8 mouse cellular contexts compared by ENCODE assay signal in the genomic region with DNA sequence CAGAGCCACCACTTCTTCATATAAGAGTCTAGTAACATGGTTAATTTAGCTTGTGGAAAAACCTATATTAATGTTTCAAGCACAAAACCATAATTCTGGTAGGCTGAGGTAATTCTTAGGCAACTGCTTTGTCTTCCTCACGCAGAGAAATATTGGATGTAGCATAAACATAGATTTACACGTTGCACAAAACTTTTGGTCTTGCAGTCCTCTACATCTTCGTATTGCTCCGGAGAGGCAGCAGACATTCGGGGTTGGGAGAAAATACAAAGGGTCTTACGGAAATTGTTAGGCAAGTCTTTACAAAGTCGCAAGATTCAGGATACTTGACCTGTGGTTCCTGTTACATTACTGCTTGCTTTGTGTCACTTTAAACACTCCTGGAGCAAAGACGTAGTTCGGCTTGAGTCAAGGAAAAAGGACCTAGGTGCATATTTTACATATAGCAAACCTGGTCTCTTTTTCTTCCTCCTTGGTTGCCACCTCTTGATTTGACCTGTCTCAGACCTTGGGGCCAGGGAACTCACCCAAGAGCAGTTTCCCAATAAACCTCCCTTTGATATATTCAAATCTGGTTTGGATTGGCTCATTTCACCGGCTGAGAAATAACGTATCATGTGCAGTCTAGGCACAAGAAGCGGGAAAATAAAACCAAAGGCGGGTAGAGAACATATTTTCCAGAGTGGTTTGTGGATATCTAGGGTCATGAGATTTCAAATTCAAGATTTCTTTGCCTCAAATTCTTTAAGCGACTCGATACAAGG. TPM values are rescaled to one million over a fixed set of nuclear protein-coding genes. Genes with fewer than 3 reads are reported as not detected.
A peak's percentile ranks its signal among the peaks of the same experiment; 100 is the strongest.
DNase-seq lines count a peak whose midpoint lies in the region; ATAC-seq lines count a peak whose summit lies in the region.

No protein-coding gene starts in this region.

- peak; percentile 47 for DNase-seq in adrenal gland, postnatal 10 days
- no peak for DNase-seq in adrenal gland, adult 8-10 months
- DNase-seq in right cerebral cortex, adult 18-20 months = peak; percentile 37
- no peak for DNase-seq in right cerebral cortex, postnatal 14 days
- DNase-seq in hindbrain, embryonic 11.5 days (ENCODE audit: low spot score) = peak; percentile 63
- no peak for DNase-seq in gastrocnemius, postnatal 4 days (ENCODE audit: low spot score in 2 of 2)
- DNase-seq in urinary bladder, postnatal 36 days (ENCODE audit: low spot score in 2 of 2) = no peak

- H3K36me3 ChIP-seq in hindbrain, embryonic 11.5 days (ENCODE audit: control insufficient read depth, insufficient read depth, low read length) = no peaks in the 10 kb centered on the region

- H3K4me1 ChIP-seq in hindbrain, embryonic 11.5 days (replicated peaks; ENCODE audit: control insufficient read depth, insufficient read depth, low read length) = peaks cover 8% of the 10 kb centered on the region; the same call in 1 of the 2 replicates

- under 1% methylated on average over 15 of the region's 15 CpGs for WGBS in hindbrain, embryonic 11.5 days

- peak overlapping the region; percentile 77 for H3K9ac ChIP-seq in hindbrain, embryonic 11.5 days (ENCODE audit: low read depth, low read length)

- H3K27ac ChIP-seq in hindbrain, embryonic 11.5 days (ENCODE audit: low read depth, low read length) = peak overlapping the region; percentile 81

- ATAC-seq in hindbrain, embryonic 11.5 days (ENCODE audit: low FRiP score) = peak; percentile 3; the same call in 1 of the 2 replicates
- ATAC-seq in megakaryocyte-erythroid progenitor cell, adult 5-6 weeks (replicated peaks; ENCODE audit: low FRiP score, low TSS enrichment, poor library complexity, severe bottlenecking) = peak; percentile 9; the same call in 1 of the 2 replicates

- H3K4me3 ChIP-seq in hindbrain, embryonic 11.5 days (ENCODE audit: low read depth, low read length) = peak overlapping the region; percentile 43

- no peaks in the 10 kb centered on the region for H3K27me3 ChIP-seq in hindbrain, embryonic 11.5 days (ENCODE audit: control insufficient read depth, insufficient read depth, low read length)

- no peaks in the 10 kb centered on the region for H3K9me3 ChIP-seq in hindbrain, embryonic 11.5 days (ENCODE audit: control insufficient read depth, low read length)

- peak overlapping the region; percentile 67 for H3K4me2 ChIP-seq in hindbrain, embryonic 11.5 days (replicated peaks; ENCODE audit: low read depth, low read length)

RNA-seq across cellular contexts. Expression of a gene that starts 0.7 kb away (rescaled TPM):
- total RNA-seq in adrenal gland, postnatal 10 days (2021) = 10 to 100 TPM; 76.3 to 91.7 TPM
- total RNA-seq in adrenal gland, adult 8-10 months (2022) = 1 to 10 TPM; 3.2 to 5.6 (median 4.7) TPM
- polyA plus RNA-seq in hindbrain, embryonic 11.5 days (2014; fragmentation: Nextera tagmentation; extraction: Ambion mirVana) = 3.7 and 4.8 TPM in 2 replicates
- total RNA-seq in megakaryocyte-erythroid progenitor cell, adult 5-6 weeks (2014; fragmentation: Nextera tagmentation) = 189 and 293 TPM in 2 replicates
- 189 and 625 TPM in 2 replicates for total RNA-seq in megakaryocyte-erythroid progenitor cell, adult 5-6 weeks (2017)
- total RNA-seq in gastrocnemius, postnatal 4 days (2021) = 100 to 1,000 TPM; 100 to 143 TPM

RNA-seq across cellular contexts. Expression of a gene that starts 0.8 kb away (rescaled TPM):
- 100 to 1,000 TPM; 261 to 325 TPM for total RNA-seq in adrenal gland, postnatal 10 days (2021)
- 10 to 100 TPM in 3 of 4 experiments, 1 to 10 TPM in 1; 8.2 to 20.8 (median 16.2) TPM for total RNA-seq in adrenal gland, adult 8-10 months (2022)
- 3.6 and 8.4 TPM in 2 replicates for polyA plus RNA-seq in hindbrain, embryonic 11.5 days (2014; fragmentation: Nextera tagmentation; extraction: Ambion mirVana)
- total RNA-seq in megakaryocyte-erythroid progenitor cell, adult 5-6 weeks (2014; fragmentation: Nextera tagmentation) = 41.1 and 66.5 TPM in 2 replicates
- 1,297 and 1,759 TPM in 2 replicates for total RNA-seq in megakaryocyte-erythroid progenitor cell, adult 5-6 weeks (2017)
- 100 to 1,000 TPM; 329 to 395 TPM for total RNA-seq in gastrocnemius, postnatal 4 days (2021)

RNA-seq across cellular contexts. Expression of a gene that starts 3.7 kb away (rescaled TPM):
- total RNA-seq in adrenal gland, postnatal 10 days (2021) = 1,000 to 10,000 TPM in 1 of 2 experiments, 100 to 1,000 TPM in 1; 930 to 1,063 TPM
- total RNA-seq in adrenal gland, adult 8-10 months (2022) = 100 to 1,000 TPM; 381 to 523 (median 406) TPM
- polyA plus RNA-seq in hindbrain, embryonic 11.5 days (2014; fragmentation: Nextera tagmentation; extraction: Ambion mirVana) = 4.7 TPM in 2 replicates
- 115 and 209 TPM in 2 replicates for total RNA-seq in megakaryocyte-erythroid progenitor cell, adult 5-6 weeks (2014; fragmentation: Nextera tagmentation)
- total RNA-seq in megakaryocyte-erythroid progenitor cell, adult 5-6 weeks (2017) = 683 and 1,187 TPM in 2 replicates
- 100 to 1,000 TPM; 761 to 939 TPM for total RNA-seq in gastrocnemius, postnatal 4 days (2021)

RNA-seq across cellular contexts. Expression of a gene that starts 8.6 kb away (rescaled TPM):
- 10 to 100 TPM; 20.9 to 25.4 TPM for total RNA-seq in adrenal gland, postnatal 10 days (2021)
- 1 to 10 TPM; 2.2 to 3.4 (median 2.9) TPM for total RNA-seq in adrenal gland, adult 8-10 months (2022)
- 0.60 and 0.89 TPM in 2 replicates for polyA plus RNA-seq in hindbrain, embryonic 11.5 days (2014; fragmentation: Nextera tagmentation; extraction: Ambion mirVana)
- total RNA-seq in megakaryocyte-erythroid progenitor cell, adult 5-6 weeks (2014; fragmentation: Nextera tagmentation) = 31.9 and 110 TPM in 2 replicates
- 85.7 and 165 TPM in 2 replicates for total RNA-seq in megakaryocyte-erythroid progenitor cell, adult 5-6 weeks (2017)
- total RNA-seq in gastrocnemius, postnatal 4 days (2021) = 10 to 100 TPM; 18.5 to 24.9 TPM

RNA-seq across cellular contexts. Expression of a gene that starts 9.3 kb away (rescaled TPM):
- total RNA-seq in adrenal gland, postnatal 10 days (2021) = 100 to 1,000 TPM in 1 of 2 experiments, 10 to 100 TPM in 1; 93.2 to 104 TPM
- 10 to 100 TPM; 16.8 to 22.6 (median 20.7) TPM for total RNA-seq in adrenal gland, adult 8-10 months (2022)
- polyA plus RNA-seq in hindbrain, embryonic 11.5 days (2014; fragmentation: Nextera tagmentation; extraction: Ambion mirVana) = 1.0 and 1.1 TPM in 2 replicates
- 31.6 and 53.6 TPM in 2 replicates for total RNA-seq in megakaryocyte-erythroid progenitor cell, adult 5-6 weeks (2014; fragmentation: Nextera tagmentation)
- 69.9 and 132 TPM in 2 replicates for total RNA-seq in megakaryocyte-erythroid progenitor cell, adult 5-6 weeks (2017)
- total RNA-seq in gastrocnemius, postnatal 4 days (2021) = 100 to 1,000 TPM in 1 of 2 experiments, 10 to 100 TPM in 1; 92.1 to 134 TPM

Comparison
In these comparisons a context has a peak if more than half of its experiments do, and no peak if none do; other contexts are left out.
1. DNase-seq: peak in adrenal gland, postnatal 10 days (single experiment), right cerebral cortex, adult 18-20 months (single experiment) and hindbrain, embryonic 11.5 days (single experiment); none in adrenal gland, adult 8-10 months (single experiment), right cerebral cortex, postnatal 14 days (single experiment), gastrocnemius, postnatal 4 days (0 of 2) and urinary bladder, postnatal 36 days (0 of 2).
2. RNA of a gene that starts 0.7 kb away (total RNA-seq): 189 to 625 TPM in megakaryocyte-erythroid progenitor cell, adult 5-6 weeks, 100 to 143 TPM in gastrocnemius, postnatal 4 days and 76.3 to 91.7 TPM in adrenal gland, postnatal 10 days; 3.2 to 5.6 TPM in adrenal gland, adult 8-10 months; every median in the first group is over 10 times any median in the second.